Mouse (Mus musculus): ENCODE data around the gene Ccno.
A peak's percentile ranks its signal among the peaks of the same experiment; 100 is the strongest.

Ccno gene

DNA sequence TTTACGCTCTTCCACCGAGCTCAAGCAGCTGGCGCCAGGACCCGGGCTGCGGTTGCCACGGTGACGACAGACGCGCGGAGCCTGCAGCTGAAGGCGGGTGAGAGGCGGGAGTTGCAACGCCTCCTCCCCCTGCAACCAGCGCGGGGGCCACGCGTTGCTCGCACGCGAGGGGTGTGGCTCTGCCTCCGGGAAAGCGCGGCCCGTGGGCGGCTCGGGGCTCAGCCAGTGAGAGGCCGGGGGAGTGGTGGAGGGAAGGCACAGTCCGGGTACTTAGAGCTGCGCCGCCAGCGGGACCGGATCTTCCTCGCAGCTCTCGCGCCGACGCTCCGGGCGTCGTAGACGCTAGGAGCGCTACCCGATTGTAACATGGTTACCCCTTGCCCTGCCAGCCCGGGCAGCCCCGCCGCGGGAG is at the start of gene Ccno:
Gene Ccno (plus strand): TSS at position 271 of the 412 bp plus-strand sequence.
- peak; percentile 56 for DNase-seq (ENCODE audit: low read depth)

- DNase-seq (ENCODE audit: low read depth) = no peak
Measured at GRCm38 (mm10) chr13:112938130-112938529, 49.5 kb upstream of the Ccno start.

- DNase-seq (ENCODE audit: low read depth) = no peak
Measured at GRCm38 (mm10) chr13:112941879-112942330, 45.7 kb upstream of the Ccno start.

- no peak for DNase-seq (ENCODE audit: low read depth)
Measured at GRCm38 (mm10) chr13:112945312-112945711, 42.3 kb upstream of the Ccno start.

DNA sequence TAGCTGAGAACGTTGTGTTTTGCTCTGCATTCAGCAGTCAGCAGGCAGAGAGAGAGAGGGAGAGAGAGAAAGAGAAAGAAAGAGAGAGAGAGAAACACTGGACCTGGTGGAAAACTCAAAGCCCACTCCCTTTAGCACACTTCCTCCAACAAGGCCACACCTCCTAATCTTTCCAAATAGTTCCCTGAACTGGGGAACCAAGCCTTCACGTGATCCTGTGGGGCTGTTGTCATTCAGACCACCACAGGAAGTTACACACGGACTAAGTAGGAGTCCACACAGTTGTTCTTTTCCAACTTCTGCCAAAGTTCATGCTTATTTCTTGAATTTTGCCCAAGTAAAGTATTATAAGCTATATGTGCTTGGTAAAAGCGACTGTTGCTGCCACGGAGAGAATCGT is 41.7 kb upstream of the Ccno start:
- DNase-seq (ENCODE audit: low read depth) = no peak

GRCm38 (mm10) chr13:112954067-112954466 is 33.5 kb upstream of the Ccno start:
- no peak for DNase-seq (ENCODE audit: low read depth)

GRCm38 (mm10) chr13:112963081-112963480 is 24.5 kb upstream of the Ccno start:
- DNase-seq (ENCODE audit: low read depth) = no peak

- DNase-seq (ENCODE audit: low read depth) = no peak
Measured at GRCm38 (mm10) chr13:112964421-112964820, 23.2 kb upstream of the Ccno start.

GRCm38 (mm10) chr13:112967267-112967666 is 20.3 kb upstream of the Ccno start:
- no peak for DNase-seq (ENCODE audit: low read depth)

GRCm38 (mm10) chr13:112976720-112977119 is 10.9 kb upstream of the Ccno start:
- no peak for DNase-seq (ENCODE audit: low read depth)

- no peak for DNase-seq (ENCODE audit: low read depth)
Measured at GRCm38 (mm10) chr13:112985605-112986450, 1.8 kb upstream of the Ccno start.

DNA sequence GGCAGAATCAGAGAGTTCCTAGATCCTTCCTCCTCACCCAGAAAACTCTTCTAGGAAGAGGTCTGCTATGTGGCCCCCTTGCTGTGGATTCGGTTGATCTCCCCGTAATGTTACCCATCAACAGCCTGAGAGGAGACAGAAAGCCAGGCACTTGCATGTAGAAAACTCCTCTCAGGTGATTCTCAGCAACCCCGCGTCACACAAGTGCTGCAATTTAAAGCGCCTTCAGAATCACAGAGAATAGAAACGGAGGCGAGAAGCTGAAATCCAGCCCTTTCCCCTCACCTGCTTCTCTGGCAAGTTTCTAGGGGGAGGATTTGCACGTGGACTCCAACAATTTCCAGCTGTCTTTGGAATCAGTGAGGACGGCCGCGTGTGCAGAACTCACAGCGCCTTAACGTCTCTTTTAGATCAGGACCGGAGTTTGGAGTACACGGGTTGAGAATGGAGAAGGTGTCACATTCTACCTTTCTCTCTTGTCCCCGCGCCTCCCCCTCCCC is 1.1 kb upstream of the Ccno start:
- DNase-seq (ENCODE audit: low read depth) = no peak

- DNase-seq (ENCODE audit: low read depth) = no peak
Measured at GRCm38 (mm10) chr13:112987991-112988390, 389 bp downstream of the Ccno start.

- no peak for DNase-seq (ENCODE audit: low read depth)
Measured at GRCm38 (mm10) chr13:112988866-112989265, 1.3 kb downstream of the Ccno start.

DNA sequence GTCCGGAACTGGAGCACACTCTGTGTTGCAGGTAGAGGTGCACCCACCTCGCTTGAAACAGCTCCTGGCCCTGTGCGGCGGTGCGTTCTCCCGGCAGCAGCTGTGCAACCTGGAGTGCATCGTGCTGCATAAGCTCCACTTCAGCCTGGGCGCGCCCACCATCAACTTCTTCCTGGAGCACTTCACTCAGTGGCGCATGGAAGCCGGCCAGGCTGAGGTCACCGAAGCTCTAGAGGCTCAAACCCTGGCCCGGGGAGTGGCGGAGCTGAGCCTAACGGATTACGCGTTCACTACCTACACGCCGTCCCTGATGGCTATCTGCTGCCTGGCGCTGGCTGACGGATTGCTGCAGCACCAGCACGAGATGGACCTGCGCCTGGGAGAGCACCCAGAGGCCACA is 1.9 kb downstream of the Ccno start:
- no peak for DNase-seq (ENCODE audit: low read depth)

GRCm38 (mm10) chr13:112990346-112990745 is 2.7 kb downstream of the Ccno start:
- no peak for DNase-seq (ENCODE audit: low read depth)

GRCm38 (mm10) chr13:112993531-112994152 is 6.0 kb downstream of the Ccno start, which contains the start of gene Mcidas:
Gene Mcidas, plus strand, starts transcription at chr13:112993845.
- no peak for DNase-seq (ENCODE audit: low read depth)

- peak; percentile 19 for DNase-seq (ENCODE audit: low read depth)
Measured at GRCm38 (mm10) chr13:112994191-112994590, 6.6 kb downstream of the Ccno start.

GRCm38 (mm10) chr13:112996407-112996806 is 8.8 kb downstream of the Ccno start:
- no peak for DNase-seq (ENCODE audit: low read depth)

DNA sequence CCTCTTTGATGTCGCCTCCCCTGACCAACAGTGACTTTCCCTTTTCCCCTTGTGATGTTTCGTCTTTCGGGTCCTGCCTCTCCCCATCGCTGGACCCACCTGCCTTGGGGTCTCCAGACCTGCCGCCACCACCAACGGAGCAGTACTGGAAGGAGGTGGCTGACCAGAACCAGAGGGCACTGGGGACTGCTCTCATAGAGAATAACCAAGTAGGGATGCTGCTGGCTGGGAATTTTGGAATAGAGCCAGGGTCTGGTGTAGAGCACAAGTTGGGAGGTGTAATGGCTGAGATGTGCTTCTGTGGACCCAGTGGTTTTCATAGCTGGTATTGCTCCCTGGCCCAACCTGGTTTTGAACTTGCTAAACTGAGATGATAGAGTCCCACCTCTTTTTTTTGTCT is 9.8 kb downstream of the Ccno start:
- DNase-seq (ENCODE audit: low read depth) = no peak

GRCm38 (mm10) chr13:112998427-112999201 is 11.0 kb downstream of the Ccno start:
- no peak for DNase-seq (ENCODE audit: low read depth)

GRCm38 (mm10) chr13:113000090-113000489 is 12.5 kb downstream of the Ccno start:
- no peak for DNase-seq (ENCODE audit: low read depth)

Data from c-Kit-positive CD71-positive TER-119-negative erythroid progenitor cells, embryonic 14.5 days (primary cell).